Mouse (Mus musculus): ENCODE data around the gene Ndufab1.

Ndufab1 gene

DNA sequence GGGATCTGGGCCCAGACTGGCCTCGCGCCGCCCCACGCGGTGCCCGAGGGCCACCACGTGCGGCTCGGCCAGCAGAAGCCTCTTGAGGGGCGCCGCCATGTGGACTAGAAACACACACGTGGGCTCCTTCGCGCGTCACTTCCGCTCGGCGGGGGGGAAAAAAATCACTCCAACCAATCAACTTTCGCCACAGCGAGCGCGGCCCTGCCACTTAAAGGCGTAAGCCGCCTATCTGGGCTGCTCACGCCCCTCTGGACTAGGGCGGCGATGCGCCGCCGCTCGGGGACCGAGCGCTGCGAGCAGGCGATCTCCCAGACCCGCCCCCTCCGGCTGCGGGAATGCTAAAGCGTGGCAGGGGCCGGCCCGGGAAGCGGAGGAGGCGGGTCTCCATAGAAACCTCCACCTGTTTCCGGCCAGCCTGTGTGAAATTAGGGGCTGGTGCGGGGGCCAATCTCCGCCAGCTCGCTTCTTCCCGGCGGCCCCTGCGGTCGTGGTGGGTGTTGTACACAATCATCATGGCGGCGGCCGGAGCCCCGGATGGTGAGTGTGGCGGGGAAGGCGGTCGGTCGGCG, 34.7 kb downstream of the Ndufab1 start, which contains the start of the genes Ubfd1 and Ears2:
Gene Ubfd1 (plus strand): TSS at position 231 of the 572 bp plus-strand sequence.
Gene Ears2 (minus strand): TSS at position 319 of the 572 bp plus-strand sequence.
- peak; percentile 97 for DNase-seq

GRCm38 (mm10) chr7:122066102-122066944, 35.4 kb downstream of the Ndufab1 start:
- peak; percentile 9 for DNase-seq

DNA sequence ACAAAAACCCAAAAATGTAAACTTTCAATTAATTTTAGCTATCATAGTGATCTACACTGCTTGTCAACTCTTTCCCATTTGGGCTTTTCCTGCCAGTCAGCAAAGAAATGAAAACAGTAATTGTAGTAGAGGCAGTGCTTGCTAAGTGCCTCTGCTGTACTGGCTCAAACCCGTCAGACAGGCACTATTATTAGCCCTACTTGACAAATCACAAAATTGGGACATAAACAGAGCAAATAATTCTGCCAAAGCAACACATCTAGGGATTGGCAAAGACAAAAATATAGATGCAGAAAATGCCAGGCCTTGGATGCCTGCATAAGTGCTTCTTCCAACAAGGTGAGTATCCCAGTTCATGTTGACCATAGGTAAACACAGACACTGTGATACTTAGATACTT, 36.0 kb downstream of the Ndufab1 start:
- DNase-seq = no peak

GRCm38 (mm10) chr7:122056633-122057032, 45.1 kb downstream of the Ndufab1 start:
- DNase-seq = no peak

DNA sequence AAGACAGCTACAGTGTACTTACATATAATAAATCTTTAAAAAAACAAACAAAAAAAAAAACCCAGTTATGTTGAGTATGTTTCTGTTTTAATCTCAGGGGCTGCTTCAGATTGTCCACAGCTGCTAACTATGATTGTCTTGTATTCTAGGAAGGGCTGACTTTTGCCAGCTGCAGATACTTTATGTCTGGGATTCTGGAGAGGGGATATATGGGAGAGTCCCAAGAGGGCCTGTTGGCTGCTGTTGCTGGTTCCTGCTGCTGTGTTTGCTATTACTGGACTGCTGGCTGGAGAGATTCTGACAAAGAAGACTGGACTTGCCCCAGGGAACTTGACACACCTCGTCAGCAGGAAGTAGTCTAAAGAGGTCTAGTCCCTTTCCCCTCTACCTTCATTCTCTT, 50.9 kb downstream of the Ndufab1 start:
- peak; percentile 38 for DNase-seq

GRCm38 (mm10) chr7:122048191-122048590, 53.5 kb downstream of the Ndufab1 start:
- no peak for DNase-seq

DNA sequence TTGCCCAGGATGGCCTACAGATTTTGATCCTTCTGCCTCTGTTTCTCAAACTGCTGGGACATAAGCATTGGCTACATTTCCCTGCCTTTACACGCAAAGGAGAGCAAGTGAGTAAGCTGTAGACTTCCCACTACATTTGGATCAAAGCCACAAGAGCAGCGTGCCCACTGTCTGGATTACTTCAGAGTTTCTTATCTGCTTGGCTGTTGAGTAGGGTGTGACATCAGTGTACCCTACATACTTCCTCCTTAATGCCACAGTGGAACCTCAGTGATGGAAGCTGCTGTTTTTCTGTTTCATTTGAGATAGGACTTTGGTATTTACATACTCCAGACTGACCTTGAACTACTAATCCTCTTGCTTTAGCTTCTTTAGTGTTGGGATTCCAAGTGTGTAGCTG, 54.9 kb downstream of the Ndufab1 start:
- DNase-seq = no peak

GRCm38 (mm10) chr7:122045711-122046110, 56.0 kb downstream of the Ndufab1 start:
- DNase-seq = no peak

GRCm38 (mm10) chr7:122045181-122045634, 56.5 kb downstream of the Ndufab1 start:
- peak; percentile 70 for DNase-seq

DNA sequence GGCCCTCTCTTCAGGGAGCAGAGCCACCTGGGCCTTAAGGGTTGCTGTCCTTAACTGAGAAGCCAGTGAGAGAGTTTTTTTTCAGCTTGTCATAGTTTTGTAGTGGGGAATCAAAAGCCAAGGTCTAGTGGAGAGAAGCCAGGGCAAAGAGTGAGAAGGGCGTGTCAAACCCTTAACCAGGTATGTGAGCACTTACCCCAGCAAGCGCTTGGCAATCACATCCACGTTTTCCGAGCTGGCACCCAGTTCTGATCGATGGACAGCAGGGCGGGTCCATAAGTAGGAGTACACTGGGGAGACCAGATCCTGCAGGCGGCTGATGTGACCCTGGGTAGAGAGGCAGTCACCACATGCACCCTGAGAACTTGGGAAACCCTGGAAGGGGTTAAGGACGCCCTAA, 57.6 kb downstream of the Ndufab1 start:
- DNase-seq = peak; percentile 16
